Mouse (Mus musculus) embryonic facial prominence, embryonic 12.5 days (tissue): ENCODE results near the gene Crb1. TPM values are rescaled to one million over a fixed set of nuclear protein-coding genes. Genes with fewer than 3 reads are reported as not detected.

Source experiments
- ATAC-seq: fragments of 200-750 bp; cut with Nextera tagmentation; 2 replicates; pipeline ENCODE4 v1.8.0; 2017; ENCODE audit not compliant: insufficient number of reproducible peaks, insufficient read depth, low FRiP score, low TSS enrichment
- H3K27ac ChIP-seq: fragments of 300-500 bp; sonication (generic); 2 replicates; pipeline ENCODE4 v1.5.1; 2016; ENCODE audit warnings: mild to moderate bottlenecking
- H3K27me3 ChIP-seq: fragments of 300-500 bp; sonication (generic); 2 replicates; pipeline ENCODE4 v1.6.1; 2016; ENCODE audit warnings: mild to moderate bottlenecking, moderate library complexity
- H3K36me3 ChIP-seq: fragments of 300-500 bp; sonication (generic); 2 replicates; pipeline ENCODE4 v1.6.1; 2016; ENCODE audit warnings: mild to moderate bottlenecking
- H3K4me1 ChIP-seq: fragments of 300-500 bp; sonication (generic); 2 replicates; pipeline ENCODE4 v1.6.1; 2016
- H3K4me2 ChIP-seq: fragments of 300-500 bp; sonication (generic); replicated peaks from 2 replicates; pipeline ENCODE4 v1.6.1; 2016; ENCODE audit warnings: mild to moderate bottlenecking, moderate library complexity
- H3K4me3 ChIP-seq: fragments of 300-500 bp; sonication (generic); 2 replicates; pipeline ENCODE4 v1.5.1; 2016; ENCODE audit warnings: mild to moderate bottlenecking
- H3K9ac ChIP-seq: fragments of 300-500 bp; sonication (generic); 2 replicates; pipeline ENCODE4 v1.6.1; 2016; ENCODE audit warnings: mild to moderate bottlenecking, moderate library complexity
- H3K9me3 ChIP-seq: fragments of 300-500 bp; sonication (generic); 2 replicates; pipeline ENCODE4 v1.6.1; 2016; ENCODE audit warnings: mild to moderate bottlenecking, moderate library complexity
- WGBS: fragments of 180-500 bp; shearing (Covaris S2); methylation state at CpG from one replicate; pipeline ENCODE4 v1.1.7; 2016; 5-methylcytosine and 5-hydroxymethylcytosine counted together
- polyA plus RNA-seq: library from polyadenylated mRNA; unstranded; fragments of >200 nt; fragmentation: Nextera tagmentation; extraction: Ambion mirVana; gene quantifications from 2 replicates; pipeline ENCODE4 v1.2.1, GENCODE M21; 2016

Crb1 gene
- polyA plus RNA-seq, 1 experiment from 2014 or later: 0.58 TPM

DNA sequence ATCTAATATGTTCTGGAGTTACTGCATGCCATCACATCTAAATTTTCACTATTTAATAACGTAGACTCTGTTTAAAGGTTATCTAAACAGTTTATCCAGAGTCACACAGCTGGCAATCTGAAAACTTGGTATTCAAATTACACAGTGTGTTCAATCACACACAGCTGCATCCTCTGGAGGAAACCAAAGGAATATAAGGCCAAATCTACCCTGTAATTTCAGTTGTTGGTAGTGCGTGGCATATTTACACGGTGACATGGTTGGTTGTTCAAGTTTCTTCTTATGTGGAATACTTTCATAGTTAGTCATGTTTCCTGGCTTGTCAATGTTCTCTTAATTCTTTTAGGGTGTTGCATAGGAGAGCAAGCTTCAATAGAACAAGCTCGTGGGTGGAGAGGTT is 166.4 kb downstream of the Crb1 start:
- no peak overlapping the region for H3K27ac ChIP-seq
- no peaks in the 10 kb centered on the region for H3K27me3 ChIP-seq
- H3K4me1 ChIP-seq: no peaks in the 10 kb centered on the region
- no peak for ATAC-seq
- H3K36me3 ChIP-seq: no peaks in the 10 kb centered on the region
- H3K4me3 ChIP-seq: no peak overlapping the region
- no peaks in the 10 kb centered on the region for H3K9me3 ChIP-seq
- no peak overlapping the region for H3K9ac ChIP-seq
- no peak overlapping the region for H3K4me2 ChIP-seq
- WGBS: 44% methylated on average over 4 of the region's 4 CpGs

- Histone ChIP-seq H3K4me3 (no peak overlapping the region), H3K9me3 (no peaks in the 10 kb centered on the region), H3K9ac (no peak overlapping the region), H3K4me1 (no peaks in the 10 kb centered on the region), H3K27ac (no peak overlapping the region), H3K4me2 (no peak overlapping the region), H3K27me3 (no peaks in the 10 kb centered on the region), H3K36me3 (no peaks in the 10 kb centered on the region)
- WGBS: 41% methylated on average over 7 of the region's 7 CpGs
- ATAC-seq: no peak
Measured at GRCm38 (mm10) chr1:139209796-139210195, 167.1 kb downstream of the Crb1 start.

DNA sequence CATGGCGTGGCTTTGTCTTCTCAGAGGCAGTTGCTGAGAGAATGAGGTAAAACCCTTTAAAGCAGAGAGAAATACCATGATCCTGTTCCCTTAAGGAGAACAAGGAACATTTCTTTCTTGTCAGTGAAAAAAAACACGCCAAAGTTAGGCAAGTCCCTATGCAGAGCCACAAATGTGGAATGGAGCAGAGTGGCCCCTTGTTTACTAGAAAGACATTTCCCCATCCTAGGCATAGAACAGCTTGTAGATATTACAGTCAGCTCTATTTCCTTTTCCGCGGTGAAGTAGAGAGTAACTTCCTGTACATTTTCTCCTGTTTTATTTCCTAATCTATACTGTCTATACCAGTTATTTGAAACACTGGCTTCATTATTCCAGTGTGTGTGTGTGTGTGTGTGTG is 170.6 kb downstream of the Crb1 start:
- no peaks in the 10 kb centered on the region for H3K4me1 ChIP-seq
- no peak for ATAC-seq
- H3K4me3 ChIP-seq: no peak overlapping the region
- H3K27me3 ChIP-seq: no peaks in the 10 kb centered on the region
- no peaks in the 10 kb centered on the region for H3K9me3 ChIP-seq
- no peaks in the 10 kb centered on the region for H3K36me3 ChIP-seq
- WGBS: 66% methylated on average over 4 of the region's 4 CpGs
- H3K27ac ChIP-seq: no peak overlapping the region
- H3K4me2 ChIP-seq: no peak overlapping the region
- no peak overlapping the region for H3K9ac ChIP-seq

DNA sequence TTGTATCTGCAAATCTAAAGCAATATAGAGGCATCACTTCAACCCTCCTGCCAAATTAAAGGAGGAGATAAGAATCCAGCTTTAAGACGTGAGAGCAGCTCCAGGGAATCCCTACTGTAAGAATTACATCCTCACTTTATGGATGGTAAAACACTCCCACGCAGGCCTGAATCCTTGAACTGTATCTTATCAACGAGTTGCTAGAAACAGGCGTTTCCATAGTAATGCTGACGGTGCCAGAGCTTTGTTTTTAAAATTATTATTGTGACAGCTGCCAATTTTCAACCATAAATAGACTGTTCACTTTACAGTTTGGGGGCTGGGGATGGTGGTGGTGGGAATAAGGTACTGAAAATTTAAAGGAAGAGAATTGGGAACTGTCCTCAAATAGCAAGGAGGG is 173.9 kb downstream of the Crb1 start:
- Histone ChIP-seq H3K36me3 (no peaks in the 10 kb centered on the region), H3K27ac (no peak overlapping the region), H3K9ac (no peak overlapping the region), H3K4me3 (no peak overlapping the region), H3K9me3 (no peaks in the 10 kb centered on the region), H3K4me2 (no peak overlapping the region), H3K4me1 (no peaks in the 10 kb centered on the region), H3K27me3 (no peaks in the 10 kb centered on the region)
- no peak for ATAC-seq
- 70% methylated on average over 5 of the region's 5 CpGs for WGBS

DNA sequence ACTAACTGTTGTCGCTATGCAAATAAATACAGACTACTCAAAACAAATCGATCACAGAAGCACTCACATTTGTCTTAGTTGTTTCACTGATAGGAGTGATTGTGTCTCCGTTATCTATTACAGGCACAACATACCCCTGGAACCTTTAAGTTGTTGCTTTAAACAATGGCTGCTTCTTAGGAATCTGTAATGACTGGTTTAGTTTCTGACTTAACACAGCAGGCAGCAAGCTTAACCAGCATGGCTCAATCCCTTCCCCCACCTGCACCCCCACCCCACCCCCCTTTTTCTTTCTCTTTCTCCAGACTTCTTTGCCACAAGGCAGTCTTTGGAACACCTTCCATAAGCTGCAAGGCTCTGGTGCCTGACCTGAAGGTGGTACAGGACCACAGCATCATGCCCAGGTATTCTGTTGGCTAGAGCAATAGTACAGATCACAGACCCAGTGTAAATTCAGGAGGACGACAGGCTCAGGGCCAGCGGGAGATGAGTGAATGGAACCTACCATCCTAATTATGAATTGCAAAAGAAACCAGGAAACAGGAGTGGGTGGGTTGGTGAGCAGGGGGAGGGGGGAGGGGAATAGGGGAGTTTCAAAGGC is 182.4 kb downstream of the Crb1 start:
- Histone ChIP-seq H3K36me3 (no peaks in the 10 kb centered on the region), H3K9ac (no peak overlapping the region), H3K27ac (no peak overlapping the region), H3K9me3 (no peaks in the 10 kb centered on the region), H3K4me2 (no peak overlapping the region), H3K4me1 (peaks cover 9% of the 10 kb centered on the region), H3K27me3 (no peaks in the 10 kb centered on the region), H3K4me3 (no peak overlapping the region)
- ATAC-seq: no peak
- 9% methylated on average over 5 of the region's 5 CpGs for WGBS

DNA sequence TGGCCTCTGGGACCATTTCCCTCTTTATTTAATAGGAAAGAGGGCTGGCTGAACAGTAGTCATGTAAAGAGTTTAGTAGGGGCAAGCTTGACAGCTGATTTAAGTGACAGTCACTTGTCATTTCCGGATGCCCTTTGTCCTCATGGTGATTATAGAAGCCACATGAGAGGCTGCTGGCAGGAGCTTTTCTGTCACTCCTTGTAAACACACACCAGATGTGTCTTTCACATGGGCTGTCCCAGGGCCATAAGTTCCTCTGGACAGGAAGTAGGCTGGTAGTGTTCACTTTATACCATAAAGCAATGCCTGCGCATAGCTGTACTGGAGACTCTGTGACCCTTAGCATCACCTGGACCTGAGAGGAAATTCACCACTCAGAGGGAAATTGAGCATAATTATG is 182.9 kb downstream of the Crb1 start:
- Histone ChIP-seq H3K27me3 (no peaks in the 10 kb centered on the region), H3K4me3 (no peak overlapping the region), H3K27ac (no peak overlapping the region), H3K4me1 (peaks cover 9% of the 10 kb centered on the region), H3K36me3 (no peaks in the 10 kb centered on the region), H3K9ac (no peak overlapping the region), H3K9me3 (no peaks in the 10 kb centered on the region), H3K4me2 (no peak overlapping the region)
- WGBS: 13% methylated on average over 2 of the region's 2 CpGs
- ATAC-seq: no peak

GRCm38 (mm10) chr1:139192635-139193034 is 184.3 kb downstream of the Crb1 start:
- H3K9ac ChIP-seq: no peak overlapping the region
- H3K27ac ChIP-seq: no peak overlapping the region
- no peaks in the 10 kb centered on the region for H3K9me3 ChIP-seq
- H3K4me1 ChIP-seq: peaks cover 9% of the 10 kb centered on the region
- H3K36me3 ChIP-seq: no peaks in the 10 kb centered on the region
- ATAC-seq: no peak
- H3K4me2 ChIP-seq: no peak overlapping the region
- H3K27me3 ChIP-seq: no peaks in the 10 kb centered on the region
- 29% methylated on average over 3 of the region's 3 CpGs for WGBS
- no peak overlapping the region for H3K4me3 ChIP-seq

DNA sequence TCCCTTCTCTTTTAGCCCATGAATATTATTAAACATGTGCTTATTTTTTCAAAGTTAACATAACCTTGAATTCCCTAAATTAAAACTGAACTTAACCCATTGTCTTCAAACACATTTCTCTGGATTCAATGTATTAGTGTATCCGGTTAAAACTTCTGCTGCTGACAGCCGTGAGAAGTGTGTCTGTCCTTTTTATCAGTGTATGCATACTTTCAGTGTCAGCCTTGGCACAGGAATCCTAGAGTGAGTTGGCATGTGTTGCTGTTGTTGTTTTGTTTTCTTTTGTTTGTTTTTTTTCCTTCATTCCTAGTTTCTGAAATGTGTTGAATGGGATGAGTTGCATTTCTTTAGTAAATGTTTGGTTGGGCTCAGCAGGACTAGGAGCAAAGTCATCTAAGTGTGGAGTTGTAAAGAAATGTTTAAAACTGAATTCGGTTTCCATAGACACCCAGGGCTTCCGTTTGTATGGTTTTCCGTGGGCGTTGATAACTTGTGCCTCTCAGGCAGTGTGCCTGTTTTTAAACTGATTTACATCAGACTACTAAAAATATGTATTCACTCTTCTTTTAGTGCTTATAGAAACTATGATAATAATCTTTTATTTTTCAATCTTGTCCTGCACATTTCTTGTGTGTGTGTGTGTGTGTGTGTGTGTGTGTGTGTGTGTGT is 196.3 kb downstream of the Crb1 start:
- no peak overlapping the region for H3K9ac ChIP-seq
- no peak overlapping the region for H3K4me3 ChIP-seq
- no peak overlapping the region for H3K4me2 ChIP-seq
- H3K27me3 ChIP-seq: no peaks in the 10 kb centered on the region
- WGBS: 76% methylated on average over 6 of the region's 6 CpGs
- H3K4me1 ChIP-seq: no peaks in the 10 kb centered on the region
- no peak overlapping the region for H3K27ac ChIP-seq
- ATAC-seq: no peak
- H3K9me3 ChIP-seq: no peaks in the 10 kb centered on the region
- H3K36me3 ChIP-seq: no peaks in the 10 kb centered on the region

- WGBS: 78% methylated on average over 1 of the region's 1 CpGs
- H3K27me3 ChIP-seq: no peaks in the 10 kb centered on the region
- H3K4me2 ChIP-seq: no peak overlapping the region
- ATAC-seq: no peak
- no peaks in the 10 kb centered on the region for H3K4me1 ChIP-seq
- no peak overlapping the region for H3K9ac ChIP-seq
- H3K27ac ChIP-seq: no peak overlapping the region
- H3K36me3 ChIP-seq: no peaks in the 10 kb centered on the region
- no peak overlapping the region for H3K4me3 ChIP-seq
- no peaks in the 10 kb centered on the region for H3K9me3 ChIP-seq
Measured at GRCm38 (mm10) chr1:139179707-139180106, 197.2 kb downstream of the Crb1 start.

DNA sequence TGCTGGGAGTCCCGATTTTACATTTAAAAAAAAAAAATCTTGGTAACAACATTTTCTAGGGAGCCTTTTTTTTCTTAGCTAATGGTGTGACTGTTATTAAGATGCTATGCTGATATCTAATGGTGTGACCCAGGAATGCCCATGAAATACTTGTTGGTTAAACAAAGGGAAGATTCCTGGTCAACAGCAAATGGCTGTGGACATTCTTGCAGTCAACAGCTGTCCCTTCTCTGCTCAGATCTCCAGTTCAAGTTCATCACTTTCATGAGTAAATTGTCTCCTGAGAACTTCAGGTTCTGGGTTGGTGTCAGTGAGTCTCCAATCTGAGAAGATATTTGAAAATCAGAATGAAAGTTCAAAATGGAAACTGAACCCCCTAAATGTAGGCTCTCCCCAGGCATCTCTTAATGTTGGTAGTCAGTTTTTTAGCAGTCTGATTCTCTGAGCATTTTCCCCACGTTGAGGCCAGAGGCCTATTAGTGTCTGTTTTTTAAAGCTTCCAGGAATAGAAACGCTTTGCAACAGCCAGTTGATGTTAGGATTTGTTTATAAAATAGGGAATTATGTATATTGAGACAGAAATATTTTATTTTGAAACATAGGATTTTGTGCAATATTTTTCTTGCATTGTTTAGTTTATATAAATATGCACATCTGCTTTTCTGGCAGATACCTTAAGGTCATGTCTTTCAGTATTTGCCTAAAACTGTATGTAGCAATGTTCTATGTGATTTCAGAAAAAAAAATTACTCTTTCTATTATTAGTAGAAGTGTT is 202.7 kb downstream of the Crb1 start:
- Histone ChIP-seq H3K36me3 (no peaks in the 10 kb centered on the region), H3K4me1 (no peaks in the 10 kb centered on the region), H3K4me2 (no peak overlapping the region), H3K27ac (no peak overlapping the region), H3K9ac (no peak overlapping the region), H3K27me3 (no peaks in the 10 kb centered on the region), H3K9me3 (no peaks in the 10 kb centered on the region), H3K4me3 (no peak overlapping the region)
- ATAC-seq: no peak
- WGBS: 78% methylated on average over 3 of the region's 3 CpGs

DNA sequence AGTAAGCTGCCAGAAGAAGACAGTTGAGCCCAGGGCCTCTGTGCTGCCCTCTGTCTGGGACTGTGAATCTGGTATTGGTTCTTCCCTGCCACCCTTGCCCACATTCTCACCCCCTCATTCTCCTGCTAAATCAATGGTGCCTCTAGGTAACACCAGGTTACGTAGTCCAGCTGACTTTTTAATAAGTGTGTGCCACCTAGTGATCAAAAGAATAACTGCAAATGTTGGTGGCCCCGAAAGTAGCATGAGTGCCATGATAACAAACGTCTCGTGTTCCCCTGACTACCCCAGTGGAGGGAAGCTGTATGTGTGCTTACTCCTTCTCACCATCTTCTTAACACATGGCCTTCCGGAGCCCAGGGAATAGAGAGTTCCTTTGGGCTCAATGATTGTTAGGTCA is 214.1 kb downstream of the Crb1 start:
- no peaks in the 10 kb centered on the region for H3K4me1 ChIP-seq
- WGBS: 32% methylated on average over 5 of the region's 5 CpGs
- ATAC-seq: no peak

GRCm38 (mm10) chr1:139161619-139162018 is 215.3 kb downstream of the Crb1 start:
- whole genome bisulfite sequencing: 56% methylated on average over 3 of the region's 3 CpGs
- no peak overlapping the region for H3K4me3 ChIP-seq
- no peaks in the 10 kb centered on the region for H3K36me3 ChIP-seq
- no peak overlapping the region for H3K4me2 ChIP-seq
- H3K4me1 ChIP-seq: no peaks in the 10 kb centered on the region
- H3K27ac ChIP-seq: no peak overlapping the region
- no peaks in the 10 kb centered on the region for H3K9me3 ChIP-seq
- H3K27me3 ChIP-seq: no peaks in the 10 kb centered on the region
- no peak overlapping the region for H3K9ac ChIP-seq
- no peak for ATAC-seq

More for the DNA sequence above, 214.1 kb downstream of the Crb1 start:
- Histone ChIP-seq H3K36me3 (no peaks in the 10 kb centered on the region), H3K9me3 (no peaks in the 10 kb centered on the region), H3K9ac (no peak overlapping the region), H3K27me3 (no peaks in the 10 kb centered on the region), H3K4me2 (no peak overlapping the region), H3K4me3 (no peak overlapping the region), H3K27ac (no peak overlapping the region)
